Mouse (Mus musculus): ENCODE measurements around the gene Pdxk.
"Not testable (repeated sequence)": the region's sequence is repeated elsewhere in the genome, so short reads cannot be mapped to it uniquely, and the experiment has no call there.

Pdxk gene

GRCm38 (mm10) chr10:78464792-78465207, at the start of gene Pdxk:
Gene Pdxk, minus strand, starts transcription at chr10:78464975.
- in situ Hi-C loops (cut with MboI, MseI), result loop anchor here in 1 of 2 experiments (10.0 kb wide), 1 partner anchor 1210 kb away; no protein-coding TSS in a partner anchor

- in situ Hi-C loops (cut with MboI, MseI), result no loop called here
These were observed 38.4 kb upstream of the Pdxk start for GRCm38 (mm10) chr10:78502986-78503733.

DNA sequence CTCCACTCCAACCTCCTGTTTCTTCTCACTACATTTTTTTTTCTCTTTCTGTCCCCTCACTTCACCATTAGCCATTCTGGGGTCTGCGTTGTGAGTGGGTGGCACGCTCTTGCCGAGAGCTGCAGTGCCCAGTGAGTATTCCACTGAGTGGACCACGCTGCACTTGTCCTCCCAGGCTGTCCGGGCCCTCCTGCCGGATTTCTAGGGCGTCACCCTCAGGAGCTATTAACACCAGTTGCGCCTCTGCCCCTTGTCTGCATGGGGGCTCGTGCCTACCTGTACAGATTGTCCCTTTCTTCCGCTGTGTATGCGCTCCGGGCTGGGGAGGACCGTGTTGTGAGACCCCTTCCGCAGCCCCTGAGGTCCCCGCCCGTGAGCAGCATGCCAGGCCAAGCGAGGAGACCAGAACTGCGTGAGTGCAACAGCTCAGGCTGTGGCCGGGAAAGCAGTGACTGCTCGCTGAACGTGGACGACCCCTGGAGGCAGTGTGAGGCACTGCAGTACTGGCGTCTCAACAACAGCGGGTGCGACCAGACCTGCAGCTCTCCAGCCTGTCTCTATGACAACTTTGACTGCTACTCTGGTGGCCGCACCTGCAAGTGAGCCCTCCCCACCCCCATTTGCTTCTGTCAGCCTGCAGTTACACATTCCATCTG, 22.8 kb upstream of the Pdxk start:
- in situ Hi-C loops (cut with MboI, MseI), result no loop called here

- in situ Hi-C loops (cut with MboI, MseI), result no loop called here
These were observed 22.1 kb upstream of the Pdxk start for GRCm38 (mm10) chr10:78486871-78487270.

DNA sequence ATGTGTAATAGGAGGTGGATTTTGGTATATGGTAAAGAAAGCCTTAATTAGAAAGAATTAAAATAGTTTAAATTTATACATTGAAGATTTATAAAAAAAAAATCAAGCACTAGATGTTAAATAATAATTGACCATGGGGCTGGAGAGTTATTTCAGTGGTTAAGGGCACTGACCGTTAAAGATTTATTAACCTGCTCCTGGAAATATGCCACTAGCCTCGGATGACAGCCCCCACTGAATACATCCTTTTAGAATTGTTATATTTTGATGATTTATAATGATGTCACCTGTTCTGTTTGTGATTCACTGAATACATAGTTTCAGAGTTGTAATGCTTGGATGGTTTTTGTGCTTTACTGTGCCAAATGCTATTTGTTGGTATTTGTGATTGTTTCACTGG, 20.6 kb upstream of the Pdxk start:
- in situ Hi-C loops (cut with MboI, MseI), result not testable (repeated sequence)

- in situ Hi-C loops (cut with MboI, MseI), result loop anchor here in 1 of 2 experiments (5.0 kb wide), 1 partner anchor 95 kb away; no protein-coding TSS in a partner anchor
These were observed 17.2 kb upstream of the Pdxk start for GRCm38 (mm10) chr10:78481928-78482499.

- in situ Hi-C loops (cut with MboI, MseI), result loop anchor here in 1 of 2 experiments (5.0 kb wide), 1 partner anchor 96 kb away; no protein-coding TSS in a partner anchor
These were observed 16.5 kb upstream of the Pdxk start for GRCm38 (mm10) chr10:78480954-78481927.

- in situ Hi-C loops (cut with MboI, MseI), result no loop called here
These were observed 12.0 kb upstream of the Pdxk start for GRCm38 (mm10) chr10:78476821-78477220.

GRCm38 (mm10) chr10:78474759-78475158, 10.0 kb upstream of the Pdxk start:
- in situ Hi-C loops (cut with MboI, MseI), result no loop called here

DNA sequence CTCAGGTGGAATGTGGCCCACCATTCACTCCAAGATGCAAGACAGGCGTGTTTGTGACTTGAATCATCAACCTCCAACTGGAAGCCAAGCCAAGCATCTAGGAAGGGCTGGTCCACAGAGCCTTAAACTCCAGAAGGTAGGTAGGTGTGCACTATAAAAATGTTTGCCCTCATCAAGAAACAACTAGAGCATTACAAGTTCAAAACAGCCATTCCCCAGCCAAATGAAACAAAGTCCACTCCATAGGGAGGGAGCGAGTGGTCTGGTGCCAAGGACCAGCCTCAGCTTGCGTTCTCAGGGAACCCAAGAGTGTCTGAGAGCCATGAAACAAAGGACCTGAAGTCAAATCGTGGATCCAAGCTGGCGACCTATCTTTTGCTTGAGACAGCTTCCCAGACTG, 8.7 kb upstream of the Pdxk start:
- in situ Hi-C loops (cut with MboI, MseI), result no loop called here

DNA sequence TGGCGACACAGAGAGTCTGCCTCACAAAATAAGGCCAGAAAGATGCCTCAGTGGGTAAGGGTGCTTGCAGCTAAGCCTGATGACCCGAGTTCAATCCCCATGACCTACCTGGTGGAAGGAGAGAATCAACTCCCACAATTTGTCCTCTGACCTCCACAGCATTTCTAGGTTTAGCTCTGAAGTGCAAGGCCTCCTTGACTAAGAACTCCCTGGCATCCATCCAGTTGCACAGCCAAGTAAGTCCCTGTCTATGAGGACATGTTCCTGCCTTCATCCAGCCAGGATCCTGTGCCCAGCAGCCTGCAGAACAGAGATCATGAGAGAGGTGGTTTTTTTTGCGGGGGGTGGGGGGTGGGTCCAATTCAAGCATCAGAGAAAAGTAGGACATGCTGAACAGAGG, 7.3 kb upstream of the Pdxk start:
- in situ Hi-C loops (cut with MboI, MseI), result no loop called here

DNA sequence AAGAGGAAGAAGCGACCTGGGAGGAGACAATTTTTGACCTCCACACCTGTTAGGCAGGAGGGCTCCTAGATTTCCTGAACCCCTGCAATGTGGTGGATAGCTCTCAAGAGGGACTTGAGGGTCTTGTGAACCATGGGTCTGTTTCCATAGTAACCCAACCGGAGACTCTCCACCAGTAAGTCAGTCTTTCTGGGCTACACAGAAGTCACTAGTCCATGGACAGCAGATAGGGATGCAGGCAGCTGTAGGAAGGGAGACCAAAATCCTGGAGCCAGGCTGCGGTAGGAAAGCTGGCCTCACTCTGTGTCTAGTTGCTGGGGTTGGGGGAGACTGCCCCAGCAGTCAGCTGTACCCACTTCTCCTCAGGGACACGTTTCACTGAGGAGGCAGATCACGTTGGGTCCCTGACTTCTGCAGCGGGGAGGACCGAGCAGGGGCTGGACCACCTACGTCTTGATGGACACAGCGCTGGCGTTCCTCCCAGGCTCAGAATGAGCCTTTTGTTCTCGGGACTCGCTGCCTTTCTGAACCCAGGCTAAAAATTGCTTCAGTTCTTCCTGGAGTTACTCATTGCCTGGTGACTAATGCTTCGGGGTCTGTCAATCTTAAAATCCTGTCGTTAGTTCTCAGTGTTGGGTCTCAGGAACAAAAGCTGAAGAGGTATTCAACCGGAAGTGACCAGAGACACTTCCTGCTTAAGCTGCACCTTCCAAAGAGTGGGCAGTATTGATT, 6.0 kb upstream of the Pdxk start:
- in situ Hi-C loops (cut with MboI, MseI), result no loop called here

DNA sequence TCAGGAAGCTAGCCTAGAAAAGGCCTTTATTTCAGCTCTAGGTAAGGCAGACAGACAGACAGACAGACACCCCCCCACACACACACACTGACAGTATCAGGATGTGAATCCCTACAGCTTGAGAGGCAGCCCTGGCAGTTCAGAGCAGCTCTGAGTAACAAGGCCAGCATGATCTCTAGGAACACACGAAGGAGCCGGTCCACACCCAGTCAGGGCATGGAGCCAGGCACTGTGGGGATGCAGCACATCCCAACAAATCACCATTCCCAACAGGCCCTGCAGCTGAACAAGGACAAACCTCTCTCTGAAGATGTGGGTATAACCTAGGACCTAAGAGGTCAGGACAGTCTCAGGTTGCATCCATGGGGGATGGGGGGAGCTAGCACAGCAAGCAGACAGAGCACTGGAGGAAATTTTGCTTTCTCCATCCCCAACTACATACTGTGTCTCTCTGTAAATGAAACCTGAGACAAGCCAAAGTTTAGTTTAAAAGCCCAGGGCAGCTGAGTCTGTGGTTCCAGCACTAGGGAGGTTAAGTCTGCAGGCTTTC, 3.1 kb upstream of the Pdxk start:
- in situ Hi-C loops (cut with MboI, MseI), result loop anchor here in 1 of 2 experiments (10.0 kb wide), 1 partner anchor 1207 kb away; no protein-coding TSS in a partner anchor

DNA sequence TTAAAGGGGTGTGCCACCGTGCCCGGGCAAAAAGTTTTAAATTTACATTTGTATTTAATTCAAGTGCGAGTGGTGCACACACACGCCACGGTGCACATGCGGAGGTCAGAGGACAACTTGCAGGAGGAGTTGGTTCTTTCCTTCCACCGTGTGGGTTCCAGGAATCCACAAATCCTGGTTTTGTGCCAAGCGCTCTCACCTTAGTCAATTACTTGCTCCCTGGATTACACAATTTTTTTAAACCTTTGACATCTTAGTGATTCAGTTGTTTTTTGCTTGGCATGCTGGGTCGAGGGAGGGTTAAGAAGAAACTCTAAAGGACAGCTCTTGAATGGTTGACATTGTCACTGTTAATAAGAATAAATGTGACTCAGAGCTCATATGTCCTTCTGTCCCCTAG, 1.9 kb upstream of the Pdxk start:
- in situ Hi-C loops (cut with MboI, MseI), result loop anchor here in 1 of 2 experiments (10.0 kb wide), 1 partner anchor 1208 kb away; no protein-coding TSS in a partner anchor

- in situ Hi-C loops (cut with MboI, MseI), result loop anchor here in 1 of 2 experiments (10.0 kb wide), 1 partner anchor 1209 kb away; no protein-coding TSS in a partner anchor
These were observed 697 bp upstream of the Pdxk start for GRCm38 (mm10) chr10:78465472-78465871.

- in situ Hi-C loops (cut with MboI, MseI), result loop anchor here in 1 of 2 experiments (10.0 kb wide), 1 partner anchor 1211 kb away; no protein-coding TSS in a partner anchor
These were observed 479 bp downstream of the Pdxk start for GRCm38 (mm10) chr10:78464201-78464791.

- in situ Hi-C loops (cut with MboI, MseI), result loop anchor here in 1 of 2 experiments (10.0 kb wide), 1 partner anchor 1211 kb away; no protein-coding TSS in a partner anchor
These were observed 1.0 kb downstream of the Pdxk start for GRCm38 (mm10) chr10:78463769-78464167.

- in situ Hi-C loops (cut with MboI, MseI), result loop anchor here in 1 of 2 experiments (10.0 kb wide), 1 partner anchor 1212 kb away; no protein-coding TSS in a partner anchor
These were observed 1.6 kb downstream of the Pdxk start for GRCm38 (mm10) chr10:78462945-78463768.
